Mouse (Mus musculus) hindbrain, embryonic 12.5 days (tissue): Measurements from ENCODE around the gene Itgb2. TPM values are rescaled to one million over a fixed set of nuclear protein-coding genes. Genes with fewer than 3 reads are reported as not detected.

Experiments
- ATAC-seq: fragments of 200-750 bp; cut with Nextera tagmentation; 2 replicates; pipeline ENCODE4 v1.8.0; 2017; ENCODE audit warnings: moderate TSS enrichment; ENCODE audit not compliant: low FRiP score
- H3K27ac ChIP-seq: fragments of 300-500 bp; sonication (generic); 2 replicates; pipeline ENCODE4 v1.5.1; 2016; ENCODE audit warnings: mild to moderate bottlenecking
- H3K27me3 ChIP-seq: fragments of 300-500 bp; sonication (generic); 2 replicates; pipeline ENCODE4 v1.6.1; 2016; ENCODE audit warnings: mild to moderate bottlenecking
- H3K36me3 ChIP-seq: fragments of 300-500 bp; sonication (generic); 2 replicates; pipeline ENCODE4 v1.6.1; 2016; ENCODE audit warnings: mild to moderate bottlenecking
- H3K4me1 ChIP-seq: fragments of 300-500 bp; sonication (generic); 2 replicates; pipeline ENCODE4 v1.6.1; 2016
- H3K4me2 ChIP-seq: fragments of 300-500 bp; sonication (generic); replicated peaks from 2 replicates; pipeline ENCODE4 v1.6.1; 2016; ENCODE audit warnings: mild to moderate bottlenecking
- H3K4me3 ChIP-seq: fragments of 300-500 bp; sonication (generic); 2 replicates; pipeline ENCODE4 v1.5.1; 2016; ENCODE audit warnings: mild to moderate bottlenecking
- H3K9ac ChIP-seq: fragments of 300-500 bp; sonication (generic); 2 replicates; pipeline ENCODE4 v1.6.1; 2016; ENCODE audit warnings: mild to moderate bottlenecking, moderate library complexity
- H3K9me3 ChIP-seq: fragments of 300-500 bp; sonication (generic); replicated peaks from 2 replicates; pipeline ENCODE4 v1.6.1; 2016; ENCODE audit warnings: mild to moderate bottlenecking
- WGBS: fragments of 180-500 bp; shearing (Covaris S2); methylation state at CpG from one replicate; pipeline ENCODE4 v1.1.7; 2016; 5-methylcytosine and 5-hydroxymethylcytosine counted together
- polyA plus RNA-seq: library from polyadenylated mRNA; unstranded; fragments of >200 nt; fragmentation: Nextera tagmentation; extraction: Ambion mirVana; gene quantifications from 2 replicates; pipeline ENCODE4 v1.2.1, GENCODE M21; 2016

The Itgb2 gene
- polyA plus RNA-seq, 1 experiment from 2014 or later = 0.70 TPM

DNA sequence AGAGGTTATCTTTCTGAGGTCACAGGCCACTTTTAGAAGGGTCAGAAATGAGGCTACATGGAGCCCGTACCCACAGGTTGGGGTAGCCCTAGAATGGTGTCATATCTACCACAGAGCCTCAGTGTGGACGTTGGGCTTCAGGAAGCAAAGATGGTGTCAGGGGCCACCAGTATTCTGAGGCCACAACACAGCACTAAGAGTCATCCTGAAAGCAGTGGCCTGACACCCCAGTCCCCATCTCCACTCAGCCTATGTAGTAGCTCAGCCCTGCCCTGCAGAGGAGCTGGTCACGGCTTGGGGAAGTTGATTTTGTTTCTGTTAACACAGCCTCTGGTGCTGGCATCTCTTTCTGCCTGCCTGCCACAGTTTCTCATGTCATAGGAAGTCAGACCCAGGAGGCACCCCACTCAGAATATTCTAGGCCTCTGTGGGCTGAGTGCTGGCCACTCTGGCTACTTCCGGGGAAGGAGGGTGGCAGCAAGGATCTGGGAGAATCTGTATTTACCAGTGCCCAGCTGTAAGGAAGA lies 10.6 kb downstream of the Itgb2 start:
- Histone ChIP-seq H3K27ac (no peak overlapping the region), H3K9ac (no peak overlapping the region), H3K4me3 (no peak overlapping the region), H3K27me3 (no peaks in the 10 kb centered on the region), H3K4me2 (no peak overlapping the region), H3K36me3 (no peaks in the 10 kb centered on the region), H3K4me1 (no peaks in the 10 kb centered on the region), H3K9me3 (no peaks in the 10 kb centered on the region)
- WGBS = 84% methylated on average over 4 of the region's 4 CpGs
- no peak for ATAC-seq

DNA sequence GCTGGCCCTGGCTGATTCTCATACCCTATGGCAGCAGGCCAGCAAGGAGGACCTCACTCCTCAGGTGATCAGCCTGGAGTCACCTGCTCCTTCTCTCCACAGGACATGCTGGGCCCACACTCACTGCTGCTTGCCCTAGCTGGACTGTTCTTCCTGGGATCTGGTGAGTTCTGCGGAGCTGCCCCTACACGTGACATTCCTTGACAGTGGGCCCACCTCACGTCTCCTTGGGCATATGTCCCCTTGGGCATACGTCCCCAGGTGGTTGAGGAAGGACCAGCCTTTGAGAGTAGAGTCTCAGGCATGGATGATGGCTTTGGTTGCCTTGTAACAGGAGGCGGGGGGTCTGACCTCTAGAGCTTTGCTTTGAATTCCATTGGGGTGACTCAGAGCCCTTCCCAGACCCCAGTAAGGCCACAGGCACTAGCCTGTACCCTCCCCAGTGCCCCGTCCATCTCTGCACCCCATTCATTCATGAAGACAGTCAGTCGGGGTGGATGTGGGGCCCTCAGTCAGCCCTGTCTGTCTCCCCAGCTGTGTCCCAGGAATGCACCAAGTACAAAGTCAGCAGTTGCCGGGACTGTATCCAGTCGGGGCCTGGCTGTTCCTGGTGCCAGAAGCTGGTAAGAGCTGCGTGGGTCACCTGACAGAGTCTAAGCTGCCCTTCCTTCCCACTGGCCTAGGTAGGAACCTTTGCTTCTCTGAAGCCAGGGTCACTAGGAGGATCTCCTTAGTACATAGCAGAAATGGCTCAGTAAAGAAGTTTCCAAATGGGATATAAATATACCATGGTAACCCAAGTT lies 12.0 kb downstream of the Itgb2 start:
- Histone ChIP-seq H3K27me3 (no peaks in the 10 kb centered on the region), H3K27ac (no peak overlapping the region), H3K4me3 (no peak overlapping the region), H3K4me1 (no peaks in the 10 kb centered on the region), H3K4me2 (no peak overlapping the region), H3K9ac (no peak overlapping the region), H3K9me3 (no peaks in the 10 kb centered on the region), H3K36me3 (no peaks in the 10 kb centered on the region)
- 82% methylated on average over 10 of the region's 10 CpGs for WGBS
- ATAC-seq = no peak

DNA sequence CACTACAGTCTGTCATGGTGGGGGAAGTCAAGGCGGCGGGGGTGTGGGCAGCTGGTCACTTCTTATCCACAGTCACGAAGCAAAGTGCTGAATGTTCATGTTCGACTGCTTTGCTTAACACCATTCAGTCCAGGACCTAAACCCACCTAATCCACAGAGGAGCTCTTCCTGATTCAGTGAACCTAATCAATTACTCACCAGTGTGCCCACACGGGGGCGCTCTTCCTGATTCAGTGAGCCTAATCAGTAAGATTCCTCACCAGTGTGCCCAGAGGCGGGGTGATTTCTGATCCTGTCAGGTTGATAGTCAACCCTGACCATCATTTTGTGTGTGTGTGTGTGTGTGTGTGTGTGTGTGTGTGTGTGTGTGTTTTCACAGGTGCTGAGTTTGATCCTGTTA lies 13.2 kb downstream of the Itgb2 start:
- no peaks in the 10 kb centered on the region for H3K36me3 ChIP-seq
- no peak for ATAC-seq
- no peaks in the 10 kb centered on the region for H3K27me3 ChIP-seq
- H3K27ac ChIP-seq = no peak overlapping the region
- no peak overlapping the region for H3K4me3 ChIP-seq
- no peak overlapping the region for H3K4me2 ChIP-seq
- WGBS = 49% methylated on average over 7 of the region's 7 CpGs
- no peak overlapping the region for H3K9ac ChIP-seq
- no peaks in the 10 kb centered on the region for H3K9me3 ChIP-seq
- no peaks in the 10 kb centered on the region for H3K4me1 ChIP-seq

DNA sequence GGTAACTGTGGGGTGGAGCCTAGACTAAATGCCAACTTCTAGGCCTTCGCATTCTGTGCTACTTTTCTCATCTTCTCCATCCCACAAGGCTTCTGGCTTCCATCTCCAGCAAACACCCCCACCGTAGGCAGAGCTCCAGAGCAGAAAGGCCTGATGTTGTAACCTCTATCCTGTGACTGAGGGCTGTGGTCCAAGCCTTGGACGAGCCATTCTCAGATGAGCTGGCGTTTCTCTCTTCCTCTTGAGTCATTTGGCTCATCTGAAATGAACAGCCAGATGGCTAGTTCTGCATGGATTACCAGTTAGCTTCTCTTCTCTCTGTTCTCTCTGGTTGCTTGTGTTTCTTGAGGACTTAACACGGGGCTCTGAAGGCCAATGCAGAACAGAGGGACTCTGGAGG lies 14.9 kb downstream of the Itgb2 start:
- Histone ChIP-seq H3K36me3 (no peaks in the 10 kb centered on the region), H3K9me3 (no peaks in the 10 kb centered on the region), H3K27ac (no peak overlapping the region), H3K4me2 (no peak overlapping the region), H3K4me1 (no peaks in the 10 kb centered on the region), H3K27me3 (no peaks in the 10 kb centered on the region), H3K4me3 (no peak overlapping the region), H3K9ac (no peak overlapping the region)
- WGBS = 75% methylated on average over 5 of the region's 5 CpGs
- no peak for ATAC-seq

DNA sequence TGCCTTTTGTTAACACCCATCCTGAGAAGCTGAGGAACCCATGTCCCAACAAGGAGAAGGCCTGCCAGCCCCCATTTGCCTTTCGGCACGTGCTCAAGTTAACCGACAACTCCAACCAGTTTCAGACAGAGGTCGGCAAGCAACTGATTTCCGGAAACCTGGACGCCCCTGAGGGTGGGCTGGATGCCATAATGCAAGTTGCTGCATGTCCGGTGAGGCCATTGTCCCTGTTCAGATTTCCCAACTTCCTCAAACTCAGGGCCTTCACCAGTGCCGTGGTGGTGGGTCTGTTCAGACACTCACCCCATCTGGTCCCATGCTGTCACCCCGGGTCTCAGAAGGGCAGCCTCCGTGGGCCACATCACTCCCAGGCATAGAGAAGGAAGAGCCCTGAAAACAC lies 18.5 kb downstream of the Itgb2 start:
- Histone ChIP-seq H3K9ac (no peak overlapping the region), H3K36me3 (no peaks in the 10 kb centered on the region), H3K4me3 (no peak overlapping the region), H3K9me3 (no peaks in the 10 kb centered on the region), H3K27ac (no peak overlapping the region), H3K4me1 (no peaks in the 10 kb centered on the region), H3K4me2 (no peak overlapping the region), H3K27me3 (no peaks in the 10 kb centered on the region)
- 84% methylated on average over 10 of the region's 10 CpGs for WGBS
- ATAC-seq = no peak

DNA sequence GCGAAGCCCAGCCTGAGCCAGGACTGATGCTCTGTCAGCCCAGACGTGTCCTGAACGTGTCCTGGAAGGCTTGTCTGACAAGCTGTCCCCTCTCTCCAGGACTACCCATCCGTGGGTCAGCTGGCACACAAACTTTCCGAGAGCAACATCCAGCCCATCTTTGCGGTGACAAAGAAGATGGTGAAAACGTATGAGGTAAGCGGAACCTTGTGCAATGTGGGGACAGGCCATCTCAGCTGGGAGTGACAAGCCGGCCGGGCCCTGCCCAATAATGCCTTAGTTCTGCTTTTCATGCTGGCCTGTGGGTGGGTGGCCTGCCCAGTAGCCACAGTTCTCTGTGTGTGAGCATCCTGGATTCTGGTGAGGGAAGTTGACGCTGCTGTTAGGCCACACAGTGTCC lies 20.8 kb downstream of the Itgb2 start:
- Histone ChIP-seq H3K4me2 (no peak overlapping the region), H3K27me3 (0 out of 2 replicates have a peak, but pooled peaks cover 2% of the 10 kb centered on the region), H3K4me1 (no peaks in the 10 kb centered on the region), H3K4me3 (no peak overlapping the region), H3K9ac (no peak overlapping the region), H3K27ac (no peak overlapping the region), H3K9me3 (no peaks in the 10 kb centered on the region), H3K36me3 (no peaks in the 10 kb centered on the region)
- no peak for ATAC-seq
- whole genome bisulfite sequencing = 75% methylated on average over 11 of the region's 11 CpGs

DNA sequence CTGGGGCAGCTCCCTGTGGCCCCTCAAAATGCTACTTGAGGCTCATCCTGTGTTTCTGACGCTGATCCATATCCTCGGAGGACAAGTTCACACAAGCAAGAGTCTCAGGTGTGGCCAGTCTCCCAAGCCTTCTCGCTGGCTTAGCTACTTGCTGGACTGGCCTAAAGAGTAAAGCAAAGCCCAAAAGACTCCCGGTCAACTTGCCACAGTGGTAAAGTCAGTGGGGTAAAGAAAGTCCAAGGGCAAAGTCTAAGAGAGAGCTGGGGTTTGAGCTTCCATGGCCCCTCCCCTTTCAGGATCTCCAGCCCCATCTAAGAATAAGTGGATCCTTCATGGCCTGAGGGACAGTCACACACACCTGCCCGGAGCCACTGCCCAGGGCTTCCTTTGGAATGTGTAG lies 22.1 kb downstream of the Itgb2 start:
- no peak overlapping the region for H3K4me3 ChIP-seq
- H3K27me3 ChIP-seq = 0 out of 2 replicates have a peak, but pooled peaks cover 3% of the 10 kb centered on the region
- H3K9ac ChIP-seq = no peak overlapping the region
- H3K4me1 ChIP-seq = no peaks in the 10 kb centered on the region
- no peak overlapping the region for H3K27ac ChIP-seq
- WGBS = 94% methylated on average over 5 of the region's 5 CpGs
- no peak overlapping the region for H3K4me2 ChIP-seq
- H3K36me3 ChIP-seq = no peaks in the 10 kb centered on the region
- no peaks in the 10 kb centered on the region for H3K9me3 ChIP-seq
- ATAC-seq = no peak

DNA sequence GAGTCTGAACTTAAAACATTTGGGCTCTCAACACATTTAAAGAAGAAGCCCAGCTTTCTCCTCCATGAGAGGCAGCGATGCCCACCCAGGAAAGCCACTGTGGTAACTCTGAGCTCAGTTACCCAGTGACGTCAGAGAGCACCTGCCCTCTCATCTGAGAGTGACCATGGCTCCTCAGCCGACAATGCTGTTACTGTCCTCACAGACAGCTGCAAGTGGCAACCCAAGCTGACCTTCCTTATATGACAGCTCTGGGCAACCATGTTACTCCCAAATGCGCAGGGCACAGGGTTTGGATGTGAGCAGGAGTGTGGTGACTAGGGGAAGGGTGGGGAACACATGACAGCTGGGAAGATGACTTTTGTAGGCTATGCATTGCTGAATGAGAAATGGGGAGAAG lies 23.2 kb downstream of the Itgb2 start:
- Histone ChIP-seq H3K4me3 (no peak overlapping the region), H3K27ac (no peak overlapping the region), H3K36me3 (no peaks in the 10 kb centered on the region), H3K27me3 (0 out of 2 replicates have a peak, but pooled peaks cover 3% of the 10 kb centered on the region), H3K4me1 (no peaks in the 10 kb centered on the region), H3K9me3 (no peaks in the 10 kb centered on the region), H3K9ac (no peak overlapping the region), H3K4me2 (no peak overlapping the region)
- ATAC-seq = no peak
- 75% methylated on average over 4 of the region's 4 CpGs for WGBS

DNA sequence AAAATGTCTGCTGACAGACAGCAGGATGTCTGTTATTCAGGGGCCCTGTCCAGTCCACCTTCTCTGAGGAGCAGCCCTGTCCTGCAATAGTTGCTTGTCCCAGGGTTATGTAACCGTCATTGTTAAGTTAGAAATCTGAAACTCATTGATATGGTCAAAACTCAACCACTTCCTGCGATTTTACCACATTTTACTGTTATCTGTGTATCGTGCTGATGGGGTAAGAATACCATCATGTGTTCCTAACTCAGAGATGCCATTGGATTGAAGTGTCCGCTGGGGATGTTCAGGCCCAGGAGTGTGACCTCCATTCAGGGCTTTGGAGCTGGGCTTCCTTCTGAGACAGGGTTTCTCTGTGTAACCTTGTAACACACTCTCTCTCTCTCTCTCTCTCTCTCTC lies 24.9 kb downstream of the Itgb2 start:
- Histone ChIP-seq H3K27ac (no peak overlapping the region), H3K9me3 (no peaks in the 10 kb centered on the region), H3K9ac (no peak overlapping the region), H3K27me3 (0 out of 2 replicates have a peak, but pooled peaks cover 3% of the 10 kb centered on the region), H3K4me3 (no peak overlapping the region), H3K36me3 (no peaks in the 10 kb centered on the region), H3K4me1 (no peaks in the 10 kb centered on the region), H3K4me2 (no peak overlapping the region)
- WGBS = 88% methylated on average over 4 of the region's 4 CpGs
- ATAC-seq = no peak

DNA sequence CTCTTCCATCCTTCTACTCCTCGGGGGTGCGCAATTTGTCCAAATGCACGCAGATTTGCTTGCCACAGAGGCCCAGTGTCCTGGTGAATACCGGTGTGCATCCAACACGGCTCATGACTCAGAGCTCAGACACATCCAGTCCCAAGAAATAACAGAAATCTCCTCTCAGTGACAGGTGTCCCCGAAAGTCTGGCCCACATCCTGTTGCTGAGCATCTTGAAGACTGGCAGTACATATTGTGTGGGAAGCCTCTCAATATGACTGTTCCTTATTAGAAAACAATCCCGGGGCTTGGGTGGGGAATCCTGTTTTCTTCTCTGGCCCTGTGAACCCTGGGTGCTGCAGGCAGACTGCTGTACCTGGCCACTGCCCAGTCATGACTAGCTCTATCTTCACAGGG lies 26.6 kb downstream of the Itgb2 start:
- no peaks in the 10 kb centered on the region for H3K9me3 ChIP-seq
- no peaks in the 10 kb centered on the region for H3K36me3 ChIP-seq
- H3K4me3 ChIP-seq = no peak overlapping the region
- no peak overlapping the region for H3K9ac ChIP-seq
- 90% methylated on average over 7 of the region's 7 CpGs for WGBS
- no peak overlapping the region for H3K4me2 ChIP-seq
- ATAC-seq = no peak
- no peaks in the 10 kb centered on the region for H3K4me1 ChIP-seq
- H3K27me3 ChIP-seq = 0 out of 2 replicates have a peak, but pooled peaks cover 3% of the 10 kb centered on the region
- no peak overlapping the region for H3K27ac ChIP-seq

DNA sequence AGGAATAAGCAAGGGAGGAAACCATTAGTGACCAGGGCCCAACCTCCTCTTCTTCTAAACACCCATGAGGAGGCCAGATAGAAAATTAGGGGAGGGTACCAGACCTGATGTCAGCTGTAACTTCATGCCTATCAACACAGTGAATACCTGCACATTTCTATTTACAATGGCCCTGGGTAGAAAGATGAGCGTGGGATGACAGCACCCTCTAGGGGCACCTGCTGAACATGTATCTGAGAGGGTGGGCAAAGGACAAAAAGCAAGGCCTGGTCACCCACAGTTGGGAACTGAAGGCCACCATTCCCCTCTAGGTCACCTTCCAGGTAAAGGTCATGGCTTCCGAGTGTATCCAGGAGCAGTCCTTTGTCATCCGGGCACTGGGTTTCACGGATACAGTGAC lies 27.6 kb downstream of the Itgb2 start:
- 0 out of 2 replicates have a peak, but pooled peaks cover 3% of the 10 kb centered on the region for H3K27me3 ChIP-seq
- no peak overlapping the region for H3K9ac ChIP-seq
- H3K9me3 ChIP-seq = no peaks in the 10 kb centered on the region
- no peak overlapping the region for H3K4me2 ChIP-seq
- no peak overlapping the region for H3K27ac ChIP-seq
- 90% methylated on average over 4 of the region's 4 CpGs for WGBS
- no peak for ATAC-seq
- no peak overlapping the region for H3K4me3 ChIP-seq
- H3K36me3 ChIP-seq = no peaks in the 10 kb centered on the region
- H3K4me1 ChIP-seq = no peaks in the 10 kb centered on the region

DNA sequence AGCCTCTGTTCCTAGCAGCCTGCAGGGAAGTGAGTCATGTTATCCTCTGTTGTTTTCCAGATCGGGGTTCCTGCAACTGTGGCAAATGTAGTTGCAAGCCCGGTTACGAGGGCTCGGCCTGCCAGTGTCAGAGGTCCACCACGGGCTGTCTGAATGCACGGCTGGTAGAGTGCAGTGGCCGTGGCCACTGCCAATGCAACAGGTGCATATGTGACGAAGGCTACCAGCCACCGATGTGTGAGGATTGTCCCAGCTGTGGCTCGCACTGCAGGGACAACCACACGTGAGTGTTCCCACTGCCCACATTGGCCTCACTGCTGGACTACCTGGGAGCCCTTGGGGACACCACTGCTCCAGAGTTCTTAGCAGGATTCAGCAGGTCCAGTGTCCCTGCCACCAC lies 30.0 kb downstream of the Itgb2 start:
- Histone ChIP-seq H3K36me3 (no peaks in the 10 kb centered on the region), H3K4me1 (no peaks in the 10 kb centered on the region), H3K27me3 (0 out of 2 replicates have a peak, but pooled peaks cover 3% of the 10 kb centered on the region), H3K9ac (no peak overlapping the region), H3K27ac (no peak overlapping the region), H3K4me2 (no peak overlapping the region), H3K4me3 (no peak overlapping the region), H3K9me3 (no peaks in the 10 kb centered on the region)
- no peak for ATAC-seq
- WGBS = 85% methylated on average over 11 of the region's 11 CpGs

DNA sequence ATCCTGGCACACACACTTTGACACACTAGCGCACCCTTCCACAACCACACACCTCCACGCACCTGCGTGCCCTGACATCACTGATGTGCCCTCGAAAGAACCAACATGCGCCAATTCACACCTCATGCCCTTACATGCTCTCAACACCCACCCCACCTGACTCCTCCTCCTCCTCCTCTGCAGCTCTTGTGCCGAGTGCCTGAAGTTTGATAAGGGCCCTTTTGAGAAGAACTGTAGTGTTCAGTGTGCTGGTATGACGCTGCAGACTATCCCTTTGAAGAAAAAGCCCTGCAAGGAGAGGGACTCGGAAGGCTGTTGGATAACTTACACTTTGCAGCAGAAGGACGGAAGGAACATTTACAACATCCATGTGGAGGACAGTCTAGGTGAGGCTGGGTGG lies 30.8 kb downstream of the Itgb2 start:
- Histone ChIP-seq H3K36me3 (no peaks in the 10 kb centered on the region), H3K27me3 (0 out of 2 replicates have a peak, but pooled peaks cover 1% of the 10 kb centered on the region), H3K4me1 (no peaks in the 10 kb centered on the region), H3K9ac (no peak overlapping the region), H3K9me3 (no peaks in the 10 kb centered on the region), H3K27ac (no peak overlapping the region), H3K4me2 (no peak overlapping the region), H3K4me3 (no peak overlapping the region)
- 88% methylated on average over 9 of the region's 9 CpGs for WGBS
- ATAC-seq = no peak
